Mouse (Mus musculus): ENCODE measurements around the gene Rgs3. TPM values are rescaled to one million over a fixed set of nuclear protein-coding genes. Genes with fewer than 3 reads are reported as not detected.

The Rgs3 gene
- total RNA-seq, 2 experiments from 2014 or later: 28.2 to 32.3 TPM

GRCm38 (mm10) chr4:62596051-62596450 lies 36.4 kb downstream of the Rgs3 start:
- intact Hi-C loops (cut with DNase I): no loop called here

GRCm38 (mm10) chr4:62600549-62600948 lies 40.9 kb downstream of the Rgs3 start:
- intact Hi-C loops (cut with DNase I): no loop called here
- DNase-seq (ENCODE audit: low spot score in 2 of 2): no peak

More at GRCm38 (mm10) chr4:62596051-62596450, 36.4 kb downstream of the Rgs3 start:
- DNase-seq (ENCODE audit: low spot score in 2 of 2): no peak

DNA sequence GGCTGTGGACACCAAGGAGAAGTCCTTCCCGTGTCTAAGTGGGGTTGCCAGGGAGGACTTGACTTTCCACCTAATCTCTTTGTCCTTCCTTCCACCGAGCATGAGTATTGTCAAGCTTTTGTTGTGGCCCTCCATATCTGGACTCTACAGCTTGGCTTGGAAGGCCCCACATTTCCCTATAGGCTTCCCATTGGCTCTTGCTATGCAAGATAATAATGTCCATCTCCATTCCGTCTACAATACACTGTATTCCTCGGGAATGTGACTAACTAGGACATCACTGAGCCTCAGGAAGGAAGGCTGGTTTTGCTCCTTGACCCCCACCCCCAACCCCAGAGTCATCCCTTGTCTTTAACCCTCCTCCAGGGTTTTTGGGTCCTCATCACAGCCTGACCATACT lies 44.0 kb downstream of the Rgs3 start:
- intact Hi-C loops (cut with DNase I): no loop called here
- DNase-seq (ENCODE audit: low spot score in 2 of 2): no peak

- DNase-seq (ENCODE audit: low spot score in 2 of 2): no peak
- intact Hi-C loops (cut with DNase I): no loop called here
Observed at GRCm38 (mm10) chr4:62604094-62604493, 44.4 kb downstream of the Rgs3 start.

DNA sequence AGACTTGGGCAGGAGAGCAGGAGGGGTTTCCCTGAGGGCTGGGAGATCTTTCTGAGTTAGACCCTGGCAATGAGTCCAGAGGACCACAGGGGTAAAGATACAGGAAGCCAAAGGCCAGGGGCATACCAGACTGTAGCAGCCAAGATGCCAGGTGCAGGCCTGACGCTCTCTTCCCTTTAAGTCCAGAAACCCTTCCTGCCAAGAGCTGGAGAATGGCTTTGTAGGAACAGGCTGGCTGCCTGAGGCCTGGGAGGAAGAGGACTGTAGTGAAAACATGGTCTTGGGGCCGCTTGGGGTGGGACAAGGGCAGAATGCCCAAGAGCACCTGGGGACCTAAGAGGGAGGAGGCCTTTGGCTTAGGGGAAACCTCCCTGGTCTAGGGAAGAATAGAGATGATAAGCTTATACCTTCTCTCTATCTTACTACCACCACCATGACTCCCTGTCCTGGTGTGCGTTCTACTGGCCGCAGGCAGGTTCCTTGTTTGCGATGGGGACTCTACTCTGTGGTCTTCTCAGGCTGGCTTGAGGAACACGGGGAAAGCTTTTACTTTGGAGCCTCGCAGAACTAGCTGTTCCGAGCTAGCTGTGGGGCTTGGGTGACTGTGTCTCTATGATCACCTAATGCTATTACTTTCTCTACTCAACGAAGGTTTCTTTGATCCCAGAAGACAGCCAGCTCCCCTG lies 46.4 kb downstream of the Rgs3 start:
- DNase-seq (ENCODE audit: low spot score in 2 of 2): no peak
- intact Hi-C loops (cut with DNase I): no loop called here

DNA sequence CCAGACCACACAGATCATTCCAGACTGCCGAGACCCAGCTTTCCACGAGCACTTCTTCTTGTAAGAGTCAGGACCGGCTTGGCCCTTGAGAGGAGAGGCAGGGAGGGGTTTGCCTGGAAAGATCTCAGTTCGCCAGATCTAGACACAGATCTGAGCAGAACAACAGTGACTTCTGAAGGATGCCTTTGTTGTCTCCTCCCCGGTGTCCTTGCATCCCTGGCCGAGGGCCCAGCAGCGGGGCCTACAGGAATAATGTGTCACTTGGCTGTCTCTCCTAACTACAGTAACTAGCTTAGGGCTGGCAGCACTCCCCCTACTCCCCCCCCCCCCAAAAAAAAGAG lies 46.9 kb downstream of the Rgs3 start:
- DNase-seq (ENCODE audit: low spot score in 2 of 2): no peak
- intact Hi-C loops (cut with DNase I): no loop called here

DNA sequence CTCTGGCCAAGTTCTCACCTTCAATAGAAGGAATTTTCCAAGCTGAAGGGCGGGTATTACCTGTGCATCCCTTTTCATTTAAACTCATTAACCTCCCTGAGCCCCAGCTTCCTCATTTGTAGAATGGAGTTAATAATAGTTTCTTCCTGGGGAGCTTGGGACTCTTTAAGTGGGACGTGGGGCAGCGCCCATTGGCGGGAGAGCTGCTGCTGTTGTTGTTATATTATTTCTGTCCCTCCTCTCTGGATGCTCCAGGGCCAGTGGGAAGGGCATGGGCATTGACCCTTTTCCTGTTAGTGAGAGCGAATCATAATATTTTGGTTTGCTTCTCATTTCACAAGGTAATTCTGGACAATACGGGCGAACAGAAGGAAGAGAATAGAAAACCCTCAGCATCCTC lies 47.3 kb downstream of the Rgs3 start:
- no peak for DNase-seq (ENCODE audit: low spot score in 2 of 2)
- intact Hi-C loops (cut with DNase I): no loop called here

- intact Hi-C loops (cut with DNase I): no loop called here
- no peak for DNase-seq (ENCODE audit: low spot score in 2 of 2)
Observed at GRCm38 (mm10) chr4:62607345-62607744, 47.7 kb downstream of the Rgs3 start.

- DNase-seq (ENCODE audit: low spot score in 2 of 2): no peak
- intact Hi-C loops (cut with DNase I): no loop called here
Observed at GRCm38 (mm10) chr4:62607805-62608204, 48.2 kb downstream of the Rgs3 start.

DNA sequence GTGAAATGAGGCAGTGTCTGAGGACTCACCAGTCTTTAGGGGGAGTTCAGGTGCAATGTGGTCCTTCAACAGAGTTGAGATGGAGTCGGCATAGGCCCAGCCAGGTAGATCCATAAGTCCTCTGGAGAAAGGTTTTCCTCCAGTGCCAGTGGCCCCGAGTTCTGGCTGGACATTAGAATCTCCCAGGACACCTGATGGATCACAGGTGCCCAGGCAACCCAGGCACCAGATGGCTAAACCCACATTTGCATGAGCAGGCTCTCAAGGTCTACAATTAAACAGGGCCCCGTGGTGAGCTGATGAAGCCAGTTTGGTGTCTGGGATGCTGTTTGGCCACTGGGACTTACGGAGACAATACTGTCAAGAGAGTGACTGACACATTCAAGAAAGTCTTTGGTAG lies 49.7 kb downstream of the Rgs3 start:
- no peak for DNase-seq (ENCODE audit: low spot score in 2 of 2)
- intact Hi-C loops (cut with DNase I): no loop called here

GRCm38 (mm10) chr4:62610142-62610675 lies 50.6 kb downstream of the Rgs3 start:
- no peak for DNase-seq (ENCODE audit: low spot score in 2 of 2)
- intact Hi-C loops (cut with DNase I): no loop called here

- peak; percentile 74 to 83 for DNase-seq (ENCODE audit: low spot score in 2 of 2)
Observed at GRCm38 (mm10) chr4:62612601-62613501, 53.2 kb downstream of the Rgs3 start.

DNA sequence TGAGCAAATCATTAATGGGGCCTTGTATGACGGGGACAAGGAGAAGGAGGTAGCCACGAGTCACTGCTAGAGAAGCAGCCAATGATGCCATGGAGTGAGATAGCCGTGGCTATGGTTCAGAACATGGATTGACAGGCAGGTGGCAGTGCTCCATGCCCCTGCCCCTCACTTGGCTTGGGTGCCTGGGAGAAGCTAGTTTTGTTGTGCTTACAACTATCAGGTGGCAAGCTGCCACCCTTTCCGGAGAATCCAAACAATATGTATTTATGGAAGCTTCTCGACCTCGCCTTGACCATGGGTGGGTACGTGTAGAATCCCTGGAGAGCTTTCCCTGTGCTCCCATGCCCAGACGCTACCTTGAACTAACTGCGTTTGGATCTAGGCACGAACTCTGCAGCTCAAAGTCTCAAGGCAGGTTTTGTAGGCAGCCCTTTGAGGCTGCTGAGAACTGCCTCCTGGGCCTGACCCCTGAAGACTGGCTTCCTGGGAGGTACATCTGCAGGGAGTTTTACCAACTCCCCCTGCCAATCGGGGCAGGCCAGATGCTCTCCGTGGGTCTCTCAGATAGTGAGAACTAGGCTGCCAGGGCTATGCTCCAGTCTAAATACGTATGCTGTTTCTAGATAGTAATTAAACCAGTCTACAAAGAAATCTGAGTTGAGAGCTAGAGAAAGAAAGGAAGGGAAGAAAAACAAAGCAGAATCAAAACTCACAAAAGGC lies 54.2 kb downstream of the Rgs3 start:
- DNase-seq (ENCODE audit: low spot score in 2 of 2): no peak
- intact Hi-C loops (cut with DNase I): no loop called here

More at GRCm38 (mm10) chr4:62612601-62613501, 53.2 kb downstream of the Rgs3 start:
- intact Hi-C loops (cut with DNase I): no loop called here

- DNase-seq (ENCODE audit: low spot score in 2 of 2): no peak
- intact Hi-C loops (cut with DNase I): no loop called here
Observed at GRCm38 (mm10) chr4:62617856-62618440, 58.3 kb downstream of the Rgs3 start.

DNA sequence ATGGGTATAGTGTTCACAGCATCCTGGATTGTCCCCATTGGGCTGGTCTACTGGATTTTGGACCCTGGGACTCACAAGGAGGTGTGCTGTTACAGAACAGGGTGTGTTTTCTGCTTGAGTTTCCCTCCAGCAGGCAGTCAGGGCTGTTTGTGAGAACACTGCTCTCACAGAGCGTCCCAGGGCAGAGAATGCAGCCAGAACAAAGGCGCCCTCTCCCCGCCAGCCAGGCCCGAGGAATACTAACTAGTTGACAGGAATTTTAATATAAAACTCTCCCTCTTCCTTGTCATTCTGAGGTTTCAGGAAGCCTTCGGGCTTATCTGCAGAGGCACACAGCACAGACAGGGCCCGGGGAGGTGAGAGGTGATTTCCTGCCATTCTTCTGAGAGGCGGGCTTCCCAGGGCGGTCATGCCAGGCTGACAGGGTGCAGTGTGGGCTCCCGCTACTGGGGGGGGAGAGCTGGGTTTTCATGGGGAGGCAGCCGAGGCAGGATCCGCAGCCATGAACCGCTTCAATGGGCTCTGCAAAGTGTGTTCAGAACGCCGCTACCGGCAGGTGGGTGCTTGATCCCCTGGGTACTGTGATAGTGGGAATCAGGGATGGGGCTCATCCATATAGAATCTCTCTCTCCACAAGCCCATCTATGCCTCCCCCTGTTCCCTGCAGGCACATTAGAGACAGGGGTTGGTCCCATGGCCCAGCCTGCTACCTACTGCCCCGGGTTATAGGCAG lies 59.8 kb downstream of the Rgs3 start:
- DNase-seq (ENCODE audit: low spot score in 2 of 2): peak in 1 of 2 experiments; percentile 37
- intact Hi-C loops (cut with DNase I): no loop called here

DNA sequence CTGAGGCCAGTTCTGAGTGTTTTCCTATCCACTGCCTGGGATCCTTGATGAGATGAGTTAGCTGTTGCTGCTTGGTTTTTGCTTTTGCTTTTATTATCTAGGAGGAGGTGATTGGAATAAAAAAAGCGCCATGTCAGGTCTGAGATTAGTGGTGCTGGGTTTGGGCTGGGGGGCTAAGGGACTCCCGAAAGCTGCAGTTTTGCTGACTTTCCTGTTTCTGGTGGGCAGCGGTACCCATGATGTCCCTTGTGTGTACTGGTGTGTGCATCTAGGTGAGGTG lies 60.3 kb downstream of the Rgs3 start:
- no peak for DNase-seq (ENCODE audit: low spot score in 2 of 2)
- intact Hi-C loops (cut with DNase I): no loop called here

DNA sequence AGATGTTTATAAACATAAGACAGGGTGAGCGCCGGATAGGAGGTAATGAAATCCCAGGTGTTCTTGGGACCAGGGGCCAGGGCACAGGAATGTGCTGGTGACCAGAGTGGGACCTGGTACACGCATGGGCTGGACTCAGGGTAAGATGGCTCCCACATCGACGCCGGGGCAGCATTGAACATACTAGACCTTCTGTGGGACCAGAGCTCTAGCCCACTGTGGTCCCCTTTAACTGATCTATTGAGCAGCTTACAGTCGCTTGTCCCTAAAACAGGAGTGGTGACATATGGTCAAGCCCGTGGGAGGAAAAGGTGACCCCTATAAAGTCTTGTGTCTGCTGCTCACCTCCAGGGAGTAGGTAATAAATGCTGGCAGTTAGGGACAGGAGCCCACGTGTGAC lies 61.5 kb downstream of the Rgs3 start:
- no peak for DNase-seq (ENCODE audit: low spot score in 2 of 2)
- intact Hi-C loops (cut with DNase I): no loop called here

GRCm38 (mm10) chr4:62621880-62622675 lies 62.4 kb downstream of the Rgs3 start:
- intact Hi-C loops (cut with DNase I): no loop called here

More at GRCm38 (mm10) chr4:62621880-62622675, 62.4 kb downstream of the Rgs3 start:
- DNase-seq (ENCODE audit: low spot score in 2 of 2): no peak

Data from left cerebral cortex, postnatal 36 days (tissue).